Mouse (Mus musculus): ENCODE data around the gene Fcrlb. TPM values are rescaled to one million over a fixed set of nuclear protein-coding genes. Genes with fewer than 3 reads are reported as not detected.

Fcrlb gene
- 2.1 and 2.8 TPM in 2 replicates for polyA plus RNA-seq (2015; fragmentation: Nextera tagmentation; extraction: Ambion mirVana)

DNA sequence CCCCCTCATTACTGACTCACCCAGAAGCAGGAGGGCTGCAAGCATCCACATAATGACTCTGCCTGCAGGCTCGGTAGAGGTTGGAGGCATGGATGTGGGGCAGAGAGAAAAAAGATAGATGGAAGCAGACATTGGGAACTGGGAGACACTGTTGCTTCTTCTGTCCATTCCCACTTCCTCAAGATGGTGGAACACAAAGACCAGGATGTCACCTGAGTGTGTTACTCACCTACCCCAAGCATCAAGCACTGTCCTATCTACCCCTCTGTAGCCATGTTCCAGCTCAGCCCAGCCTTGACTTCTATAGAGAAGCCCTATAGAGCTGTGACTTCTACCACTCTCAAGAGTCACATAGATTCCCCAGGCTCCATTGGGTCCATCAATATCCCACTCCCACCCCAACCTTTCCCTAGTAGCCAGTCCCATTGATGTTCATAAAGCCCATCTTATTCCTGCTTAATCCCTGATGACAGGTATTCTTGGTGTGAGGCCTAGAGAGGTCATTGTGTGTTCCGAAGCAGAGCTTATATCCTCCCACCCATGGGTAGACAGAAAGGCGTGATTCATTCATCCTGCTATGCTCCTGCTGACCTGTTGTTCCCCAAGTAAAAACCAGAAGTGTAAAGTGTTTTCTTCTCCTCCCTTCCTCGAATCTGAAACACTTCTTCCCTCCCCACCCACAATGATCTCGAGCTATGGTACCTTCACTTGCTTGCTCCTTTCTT lies at the start of gene Fcrlb:
Fcrlb (minus strand) TSS at position 51 of the 725 bp plus-strand sequence.

DNA sequence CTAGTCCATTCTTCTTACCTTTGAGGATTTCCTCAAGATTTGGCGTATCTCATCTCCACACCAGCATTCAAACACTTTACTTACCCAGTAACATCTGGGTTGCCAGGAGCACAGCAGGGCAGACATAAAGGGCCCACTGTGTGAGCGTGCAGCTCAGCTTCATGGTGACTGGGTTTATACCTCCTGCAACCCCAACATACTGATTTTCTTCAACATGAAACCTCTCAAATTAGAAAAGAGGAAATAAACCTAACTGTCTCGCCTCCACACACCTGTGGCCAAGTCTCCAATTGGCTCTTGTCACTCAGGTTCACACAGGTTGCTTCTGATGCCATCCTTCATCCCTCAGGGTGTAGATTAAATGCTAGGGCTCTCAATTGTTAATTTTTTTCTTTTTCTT lies 14.6 kb upstream of the Fcrlb start, which contains the start of gene Fcrla:
Fcrla (minus strand) TSS at position 206 of the 400 bp plus-strand sequence.

GRCm38 (mm10) chr1:170884978-170885561 lies 27.7 kb downstream of the Fcrlb start, which contains the start of the genes Gm26620 and Dusp12:
Gm26620 (plus strand) TSS chr1:170885065.
Dusp12 (minus strand) TSS chr1:170885540.

DNA sequence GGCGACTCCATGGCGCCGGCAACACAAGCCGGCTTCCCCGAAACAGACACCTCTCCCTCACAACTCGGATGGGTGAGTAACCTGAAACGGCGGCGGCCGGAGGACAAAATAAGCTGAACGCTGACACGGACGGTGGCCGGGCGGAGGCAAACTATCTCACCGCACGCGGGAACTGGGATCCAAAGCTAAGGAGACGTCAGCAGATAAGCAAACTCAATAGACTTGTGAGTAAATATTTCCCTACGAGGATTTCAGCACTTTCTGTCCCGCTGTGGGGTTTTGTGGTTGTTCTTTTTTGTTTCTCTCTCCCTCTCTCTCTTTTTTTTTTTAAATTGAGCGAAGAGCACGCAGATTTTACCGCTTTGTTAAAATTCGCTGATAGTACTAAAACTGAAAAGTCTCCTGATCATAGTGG lies 45.0 kb downstream of the Fcrlb start, which contains the start of gene Atf6:
Atf6 (minus strand) TSS at position 81 of the 415 bp plus-strand sequence.

Other genes with a start within 250 kb of the Fcrlb start
- 6.4 and 6.7 TPM in 2 replicates for gene Atf6, start 45.2 kb downstream of the Fcrlb start, polyA plus RNA-seq (2015; fragmentation: Nextera tagmentation; extraction: Ambion mirVana)
- 1.1 and 1.5 TPM in 2 replicates for gene Gm26620, start 27.9 kb downstream of the Fcrlb start, polyA plus RNA-seq (2015; fragmentation: Nextera tagmentation; extraction: Ambion mirVana)
- gene Dusp12, start 27.4 kb downstream of the Fcrlb start, polyA plus RNA-seq (2015; fragmentation: Nextera tagmentation; extraction: Ambion mirVana) = 35.1 and 41.5 TPM in 2 replicates
- 0.37 TPM in 1 of 2 replicates, not detected in the other for gene Fcrla, start 14.6 kb upstream of the Fcrlb start, polyA plus RNA-seq (2015; fragmentation: Nextera tagmentation; extraction: Ambion mirVana)
- gene Fcgr2b, start 63.6 kb upstream of the Fcrlb start, polyA plus RNA-seq (2015; fragmentation: Nextera tagmentation; extraction: Ambion mirVana) = 4.1 and 4.5 TPM in 2 replicates
- 0.28 and 0.66 TPM in 2 replicates for gene Fcgr4, start 106.0 kb upstream of the Fcrlb start, polyA plus RNA-seq (2015; fragmentation: Nextera tagmentation; extraction: Ambion mirVana)
- 20.3 and 21.7 TPM in 2 replicates for gene Fcgr3, start 152.0 kb upstream of the Fcrlb start, polyA plus RNA-seq (2015; fragmentation: Nextera tagmentation; extraction: Ambion mirVana)
- gene Cfap126, start 201.0 kb upstream of the Fcrlb start, polyA plus RNA-seq (2015; fragmentation: Nextera tagmentation; extraction: Ambion mirVana) = 6.6 and 6.9 TPM in 2 replicates
- 300 and 349 TPM in 2 replicates for gene Sdhc, start 237.7 kb upstream of the Fcrlb start, polyA plus RNA-seq (2015; fragmentation: Nextera tagmentation; extraction: Ambion mirVana)
- gene Mpz, start 237.8 kb upstream of the Fcrlb start, polyA plus RNA-seq (2015; fragmentation: Nextera tagmentation; extraction: Ambion mirVana) = 97.3 and 99.7 TPM in 2 replicates